In the genomic region with DNA sequence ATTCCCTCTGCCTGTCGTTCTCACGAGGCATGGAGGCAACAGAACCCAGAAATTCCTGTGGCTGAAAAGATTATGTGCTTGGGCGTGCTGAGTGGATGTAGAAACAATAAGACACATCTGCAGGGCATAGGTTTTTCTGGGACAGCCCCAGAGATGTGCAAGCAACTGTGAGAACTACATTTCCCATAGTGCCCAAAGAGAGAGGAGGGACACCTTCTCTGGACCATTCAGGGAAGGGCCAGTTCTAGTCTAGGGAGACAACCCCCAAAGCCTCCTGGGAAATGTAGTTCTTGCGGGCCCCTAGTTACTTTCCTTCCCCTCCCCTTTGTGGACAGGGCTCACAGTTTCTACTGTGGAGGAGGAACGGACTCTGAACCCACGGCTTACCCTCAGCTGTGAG, we compare ENCODE assay signal across 8 mouse cellular contexts. TPM values are rescaled to one million over a fixed set of nuclear protein-coding genes. Genes with fewer than 3 reads are reported as not detected.
DNase-seq lines count a peak whose midpoint lies in the region; ATAC-seq lines count a peak whose summit lies in the region.

No protein-coding gene starts in this region.

- H3K9ac ChIP-seq in forebrain, embryonic 11.5 days (ENCODE audit: low read length): no peak overlapping the region
- H3K9ac ChIP-seq in forebrain, embryonic 15.5 days (replicated peaks): no peak overlapping the region
- H3K9ac ChIP-seq in hindbrain, embryonic 15.5 days: no peak overlapping the region
- no peak overlapping the region for H3K9ac ChIP-seq in liver, embryonic 12.5 days

- no peak overlapping the region for H3K27ac ChIP-seq in forebrain, embryonic 11.5 days (ENCODE audit: low read depth, low read length)
- H3K27ac ChIP-seq in forebrain, embryonic 10.5 days: no peak overlapping the region
- no peak overlapping the region for H3K27ac ChIP-seq in forebrain, embryonic 15.5 days (replicated peaks)
- H3K27ac ChIP-seq in hindbrain, embryonic 15.5 days (replicated peaks): no peak overlapping the region
- no peak overlapping the region for H3K27ac ChIP-seq in liver, embryonic 12.5 days

- peaks cover 34% of the 10 kb centered on the region for H3K27me3 ChIP-seq in forebrain, embryonic 11.5 days (ENCODE audit: control insufficient read depth, insufficient read depth, low read length)
- H3K27me3 ChIP-seq in forebrain, embryonic 10.5 days (ENCODE audit: poor library complexity, severe bottlenecking): peaks cover 58% of the 10 kb centered on the region
- peaks cover 37% of the 10 kb centered on the region for H3K27me3 ChIP-seq in forebrain, embryonic 15.5 days
- peaks cover 41% of the 10 kb centered on the region for H3K27me3 ChIP-seq in hindbrain, embryonic 15.5 days
- peaks cover 32% of the 10 kb centered on the region for H3K27me3 ChIP-seq in liver, embryonic 12.5 days (replicated peaks)

- peaks cover 8% of the 10 kb centered on the region; the same call in 1 of the 2 replicates for H3K4me1 ChIP-seq in forebrain, embryonic 11.5 days (replicated peaks; ENCODE audit: control insufficient read depth, insufficient read depth, low read length)
- H3K4me1 ChIP-seq in forebrain, embryonic 10.5 days: peaks cover 25% of the 10 kb centered on the region
- H3K4me1 ChIP-seq in forebrain, embryonic 15.5 days: peaks cover 22% of the 10 kb centered on the region
- peaks cover 21% of the 10 kb centered on the region for H3K4me1 ChIP-seq in hindbrain, embryonic 15.5 days (replicated peaks)
- H3K4me1 ChIP-seq in liver, embryonic 12.5 days: peaks cover 36% of the 10 kb centered on the region

- no peak overlapping the region for H3K4me2 ChIP-seq in forebrain, embryonic 11.5 days (ENCODE audit: low read depth, low read length, severe bottlenecking)
- no peak overlapping the region for H3K4me2 ChIP-seq in forebrain, embryonic 15.5 days (replicated peaks)
- no peak overlapping the region for H3K4me2 ChIP-seq in hindbrain, embryonic 15.5 days
- H3K4me2 ChIP-seq in liver, embryonic 12.5 days: 0 out of 2 replicates have a peak overlapping the region, but pooled peaks have one; percentile 1

- H3K9me3 ChIP-seq in forebrain, embryonic 11.5 days (ENCODE audit: control insufficient read depth, low read length): no peaks in the 10 kb centered on the region
- no peaks in the 10 kb centered on the region; the same call in 1 of the 2 replicates for H3K9me3 ChIP-seq in forebrain, embryonic 10.5 days
- no peaks in the 10 kb centered on the region for H3K9me3 ChIP-seq in forebrain, embryonic 15.5 days
- H3K9me3 ChIP-seq in hindbrain, embryonic 15.5 days: no peaks in the 10 kb centered on the region
- H3K9me3 ChIP-seq in liver, embryonic 12.5 days (replicated peaks): no peaks in the 10 kb centered on the region

- DNase-seq in forebrain, embryonic 11.5 days (ENCODE audit: low spot score): no peak
- DNase-seq in forebrain, embryonic 10.5 days (ENCODE audit: extremely low spot score, low spot score): no peak
- DNase-seq in ZHBTc4 (ENCODE audit: low read depth, low spot score): peak; percentile 82
- DNase-seq in natural killer cell, adult 2 months (ENCODE audit: low spot score in 2 of 2): peak; percentile 70 to 80

- peak; percentile 63 for ATAC-seq in forebrain, embryonic 11.5 days (replicated peaks; ENCODE audit: low FRiP score)
- ATAC-seq in forebrain, embryonic 15.5 days (replicated peaks): peak; percentile 88
- ATAC-seq in hindbrain, embryonic 15.5 days (ENCODE audit: low FRiP score, low read depth): peak; percentile 79; the same call in 1 of the 2 replicates
- ATAC-seq in liver, embryonic 12.5 days: peak; percentile 60
- ATAC-seq in erythroblast, adult 5-6 weeks (replicated peaks; ENCODE audit: low FRiP score, poor library complexity, severe bottlenecking): no peak

- no peak overlapping the region for H3K4me3 ChIP-seq in forebrain, embryonic 11.5 days (ENCODE audit: low read depth, low read length)
- no peak overlapping the region for H3K4me3 ChIP-seq in forebrain, embryonic 10.5 days
- no peak overlapping the region for H3K4me3 ChIP-seq in forebrain, embryonic 15.5 days
- H3K4me3 ChIP-seq in hindbrain, embryonic 15.5 days: no peak overlapping the region
- H3K4me3 ChIP-seq in liver, embryonic 12.5 days: no peak overlapping the region

- WGBS in forebrain, embryonic 11.5 days: 50% methylated on average over 6 of the region's 6 CpGs
- WGBS in forebrain, embryonic 10.5 days: 49% methylated on average over 6 of the region's 6 CpGs
- WGBS in forebrain, embryonic 15.5 days: 56% methylated on average over 6 of the region's 6 CpGs
- 56% methylated on average over 6 of the region's 6 CpGs for WGBS in hindbrain, embryonic 15.5 days
- WGBS in liver, embryonic 12.5 days (ENCODE audit: insufficient replicate concordance): 35% methylated on average over 6 of the region's 6 CpGs

- H3K36me3 ChIP-seq in forebrain, embryonic 11.5 days (ENCODE audit: control insufficient read depth, insufficient read depth, low read length): no peaks in the 10 kb centered on the region
- no peaks in the 10 kb centered on the region for H3K36me3 ChIP-seq in forebrain, embryonic 10.5 days (replicated peaks)
- H3K36me3 ChIP-seq in forebrain, embryonic 15.5 days: no peaks in the 10 kb centered on the region
- H3K36me3 ChIP-seq in hindbrain, embryonic 15.5 days: no peaks in the 10 kb centered on the region
- H3K36me3 ChIP-seq in liver, embryonic 12.5 days: no peaks in the 10 kb centered on the region

RNA-seq across cellular contexts. Expression of gene Phldb3, which starts 2.5 kb away (rescaled TPM):
- not detected in 2 replicates for polyA plus RNA-seq in forebrain, embryonic 11.5 days (2014; fragmentation: Nextera tagmentation; extraction: Ambion mirVana)
- not detected in 2 replicates for polyA plus RNA-seq in forebrain, embryonic 10.5 days (2016; fragmentation: Nextera tagmentation; extraction: Ambion mirVana)
- polyA plus RNA-seq in forebrain, embryonic 15.5 days (2015; fragmentation: Nextera tagmentation; extraction: Ambion mirVana): not detected in 2 replicates
- not detected in 2 replicates for polyA plus RNA-seq in hindbrain, embryonic 15.5 days (2015; fragmentation: Nextera tagmentation; extraction: Ambion mirVana)
- 0.08 and 0.22 TPM in 2 replicates for polyA plus RNA-seq in liver, embryonic 12.5 days (2016; fragmentation: Nextera tagmentation; extraction: Ambion mirVana)
- total RNA-seq in erythroblast, adult 5-6 weeks (2015; ENCODE audit: low replicate concordance): 0.84 TPM in 1 of 2 replicates, not detected in the other
- total RNA-seq in erythroblast, adult 5-6 weeks (2017; ENCODE audit: low replicate concordance): 0.85 and 3.2 TPM in 2 replicates

RNA-seq across cellular contexts. Expression of gene Zfp575, which starts 20.6 kb away (rescaled TPM):
- 2.2 and 2.5 TPM in 2 replicates for polyA plus RNA-seq in forebrain, embryonic 11.5 days (2014; fragmentation: Nextera tagmentation; extraction: Ambion mirVana)
- polyA plus RNA-seq in forebrain, embryonic 10.5 days (2016; fragmentation: Nextera tagmentation; extraction: Ambion mirVana): 1.4 TPM in 2 replicates
- polyA plus RNA-seq in forebrain, embryonic 15.5 days (2015; fragmentation: Nextera tagmentation; extraction: Ambion mirVana): 11.6 and 11.7 TPM in 2 replicates
- 14.8 and 19.7 TPM in 2 replicates for polyA plus RNA-seq in hindbrain, embryonic 15.5 days (2015; fragmentation: Nextera tagmentation; extraction: Ambion mirVana)
- 0.41 and 0.57 TPM in 2 replicates for polyA plus RNA-seq in liver, embryonic 12.5 days (2016; fragmentation: Nextera tagmentation; extraction: Ambion mirVana)
- total RNA-seq in erythroblast, adult 5-6 weeks (2015; ENCODE audit: low replicate concordance): not detected in 2 replicates
- total RNA-seq in erythroblast, adult 5-6 weeks (2017; ENCODE audit: low replicate concordance): not detected in 2 replicates

RNA-seq across cellular contexts. Expression of gene Ethe1, which starts 20.7 kb away (rescaled TPM):
- polyA plus RNA-seq in forebrain, embryonic 11.5 days (2014; fragmentation: Nextera tagmentation; extraction: Ambion mirVana): 17.9 and 21.4 TPM in 2 replicates
- 24.4 and 26.6 TPM in 2 replicates for polyA plus RNA-seq in forebrain, embryonic 10.5 days (2016; fragmentation: Nextera tagmentation; extraction: Ambion mirVana)
- 17.4 and 18.9 TPM in 2 replicates for polyA plus RNA-seq in forebrain, embryonic 15.5 days (2015; fragmentation: Nextera tagmentation; extraction: Ambion mirVana)
- polyA plus RNA-seq in hindbrain, embryonic 15.5 days (2015; fragmentation: Nextera tagmentation; extraction: Ambion mirVana): 27.4 and 27.5 TPM in 2 replicates
- 15.1 and 17.0 TPM in 2 replicates for polyA plus RNA-seq in liver, embryonic 12.5 days (2016; fragmentation: Nextera tagmentation; extraction: Ambion mirVana)
- 22.3 and 28.0 TPM in 2 replicates for total RNA-seq in erythroblast, adult 5-6 weeks (2015; ENCODE audit: low replicate concordance)
- total RNA-seq in erythroblast, adult 5-6 weeks (2017; ENCODE audit: low replicate concordance): 9.5 and 10.7 TPM in 2 replicates

RNA-seq across cellular contexts. Expression of gene Lypd3, which starts 28.3 kb away (rescaled TPM):
- 0.69 and 0.73 TPM in 2 replicates for polyA plus RNA-seq in forebrain, embryonic 11.5 days (2014; fragmentation: Nextera tagmentation; extraction: Ambion mirVana)
- polyA plus RNA-seq in forebrain, embryonic 10.5 days (2016; fragmentation: Nextera tagmentation; extraction: Ambion mirVana): 0.36 and 0.88 TPM in 2 replicates
- 0.18 and 0.23 TPM in 2 replicates for polyA plus RNA-seq in forebrain, embryonic 15.5 days (2015; fragmentation: Nextera tagmentation; extraction: Ambion mirVana)
- 0.41 and 0.73 TPM in 2 replicates for polyA plus RNA-seq in hindbrain, embryonic 15.5 days (2015; fragmentation: Nextera tagmentation; extraction: Ambion mirVana)
- not detected in 2 replicates for polyA plus RNA-seq in liver, embryonic 12.5 days (2016; fragmentation: Nextera tagmentation; extraction: Ambion mirVana)
- total RNA-seq in erythroblast, adult 5-6 weeks (2015; ENCODE audit: low replicate concordance): not detected in 2 replicates
- total RNA-seq in erythroblast, adult 5-6 weeks (2017; ENCODE audit: low replicate concordance): not detected in 2 replicates

Comparison
In these comparisons a context has a peak if more than half of its experiments do, and no peak if none do; other contexts are left out.
1. DNase-seq: peak in ZHBTc4 (single experiment) and natural killer cell, adult 2 months (2 of 2); none in forebrain, embryonic 11.5 days (single experiment) and forebrain, embryonic 10.5 days (single experiment).